Mouse (Mus musculus): ENCODE measurements around the gene Nek5. TPM values are rescaled to one million over a fixed set of nuclear protein-coding genes. Genes with fewer than 3 reads are reported as not detected.
A peak's percentile ranks its signal among the peaks of the same experiment; 100 is the strongest.

The Nek5 gene
- polyA plus RNA-seq, 2 experiments: 0.07 TPM; not detected in 1

DNA sequence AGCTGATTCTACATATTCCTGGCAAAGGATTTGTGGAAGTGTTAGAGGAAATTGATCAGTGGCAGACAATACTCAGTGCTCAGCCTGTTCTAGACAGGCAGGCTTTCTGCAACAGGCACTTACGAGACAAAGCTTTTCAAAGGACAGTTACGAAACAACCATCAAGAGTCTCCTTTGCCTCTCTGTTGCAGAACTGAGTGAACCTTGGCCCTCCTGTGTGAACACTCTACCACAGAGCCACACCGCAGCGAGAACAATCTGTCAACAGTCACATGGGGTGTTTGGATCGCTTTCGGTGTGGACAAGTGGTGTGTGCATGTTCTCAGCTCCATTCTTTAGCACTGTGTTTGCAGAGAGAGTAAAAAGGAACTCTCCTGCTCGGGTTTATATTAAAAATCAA is 87.8 kb downstream of the Nek5 start:
- DNase-seq (ENCODE audit: low read depth in 3 of 3, low spot score in 3 of 3): no peak
- 70% methylated on average over 7 of the region's 7 CpGs for WGBS (ENCODE audit: insufficient replicate concordance)
- peak overlapping the region; percentile 20; the same call in 1 of the 2 replicates for H3K4me2 ChIP-seq (ENCODE audit: low read depth)
- no peak overlapping the region for H3K27ac ChIP-seq
- no peak for TF ChIP-seq EP300 (IDR thresholded peaks at IDR 0.05; ENCODE audit: low read depth)
- TF ChIP-seq CTCF (IDR thresholded peaks at IDR 0.05; ENCODE audit: low read depth): no peak
- ATAC-seq (ENCODE audit: insufficient read depth): peak; percentile 52; the same call in 1 of the 2 replicates
- no peaks in the 10 kb centered on the region for H3K27me3 ChIP-seq (ENCODE audit: control insufficient read depth, insufficient read depth, low read length)
- peaks cover 2% of the 10 kb centered on the region for H3K36me3 ChIP-seq (replicated peaks; ENCODE audit: control insufficient read depth, insufficient read depth, low read depth)
- no peak overlapping the region for H3K9ac ChIP-seq (replicated peaks)
- H3K4me3 ChIP-seq (ENCODE audit: insufficient read depth in 1 of 2, low read depth in 2 of 2, low read length in 2 of 2): no peak overlapping the region
- no peaks in the 10 kb centered on the region for H3K9me3 ChIP-seq (ENCODE audit: control insufficient read depth, low read length)
- peaks cover 0 to 13% of the 10 kb centered on the region in 2 experiments; a peak in 2 of 4 replicates for H3K4me1 ChIP-seq (replicated peaks; ENCODE audit: control insufficient read depth in 2 of 2, insufficient read depth in 2 of 2, low read length in 1 of 2)

- DNase-seq (ENCODE audit: low read depth in 3 of 3, low spot score in 3 of 3) (no peak), ATAC-seq (ENCODE audit: insufficient read depth) (no peak)
- Histone ChIP-seq H3K4me2 (ENCODE audit: low read depth) (no peak overlapping the region), H3K9me3 (ENCODE audit: control insufficient read depth, low read length) (no peaks in the 10 kb centered on the region), H3K9ac (replicated peaks) (no peak overlapping the region), H3K4me1 (replicated peaks; ENCODE audit: control insufficient read depth in 2 of 2, insufficient read depth in 2 of 2, low read length in 1 of 2) (peaks cover 0 to 9% of the 10 kb centered on the region in 2 experiments; a peak in 2 of 4 replicates), H3K36me3 (replicated peaks; ENCODE audit: control insufficient read depth, insufficient read depth, low read depth) (peaks cover 2% of the 10 kb centered on the region), H3K4me3 (ENCODE audit: insufficient read depth in 1 of 2, low read depth in 2 of 2, low read length in 2 of 2) (no peak overlapping the region), H3K27me3 (ENCODE audit: control insufficient read depth, insufficient read depth, low read length) (no peaks in the 10 kb centered on the region), H3K27ac (no peak overlapping the region)
- no peak for TF ChIP-seq CTCF (IDR thresholded peaks at IDR 0.05; ENCODE audit: low read depth)
- TF ChIP-seq EP300 (IDR thresholded peaks at IDR 0.05; ENCODE audit: low read depth): no peak
- WGBS (ENCODE audit: insufficient replicate concordance): 82% methylated on average over 9 of the region's 9 CpGs
These were observed 88.7 kb downstream of the Nek5 start for GRCm38 (mm10) chr8:22036137-22036536.

GRCm38 (mm10) chr8:22030990-22031389 is 93.9 kb downstream of the Nek5 start:
- no peaks in the 10 kb centered on the region for H3K9me3 ChIP-seq (ENCODE audit: control insufficient read depth, low read length)
- no peaks in the 10 kb centered on the region for H3K27me3 ChIP-seq (ENCODE audit: control insufficient read depth, insufficient read depth, low read length)
- H3K4me1 ChIP-seq (replicated peaks; ENCODE audit: control insufficient read depth in 2 of 2, insufficient read depth in 2 of 2, low read length in 1 of 2): no peaks in the 10 kb centered on the region
- ATAC-seq (ENCODE audit: insufficient read depth): no peak
- 69% methylated on average over 3 of the region's 3 CpGs for WGBS (ENCODE audit: insufficient replicate concordance)
- no peak overlapping the region for H3K4me3 ChIP-seq (ENCODE audit: insufficient read depth in 1 of 2, low read depth in 2 of 2, low read length in 2 of 2)
- no peak overlapping the region for H3K4me2 ChIP-seq (ENCODE audit: low read depth)
- H3K27ac ChIP-seq: no peak overlapping the region
- peaks cover 7% of the 10 kb centered on the region for H3K36me3 ChIP-seq (replicated peaks; ENCODE audit: control insufficient read depth, insufficient read depth, low read depth)
- no peak for DNase-seq (ENCODE audit: low read depth in 3 of 3, low spot score in 3 of 3)
- H3K9ac ChIP-seq (replicated peaks): no peak overlapping the region
- no peak for TF ChIP-seq EP300 (IDR thresholded peaks at IDR 0.05; ENCODE audit: low read depth)

DNA sequence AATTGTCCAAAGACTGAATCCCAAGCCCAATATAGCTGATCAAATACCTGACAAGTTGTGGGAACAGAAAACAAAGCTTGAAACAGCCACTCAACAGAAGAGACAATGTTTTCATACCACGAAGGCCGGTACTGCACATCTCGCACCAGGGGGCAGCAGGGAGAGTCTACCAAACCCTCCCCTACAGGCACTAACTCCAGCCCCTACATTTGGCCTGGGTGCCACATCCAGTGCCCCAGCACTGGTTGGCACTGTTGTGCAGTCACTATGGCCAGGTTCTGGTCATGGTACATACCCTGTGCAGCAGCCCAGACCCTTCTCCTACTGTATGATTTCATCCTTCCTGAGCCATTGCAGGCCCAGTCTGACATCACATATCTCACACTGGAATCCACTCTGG is 95.9 kb downstream of the Nek5 start:
- H3K27me3 ChIP-seq (ENCODE audit: control insufficient read depth, insufficient read depth, low read length): no peaks in the 10 kb centered on the region
- DNase-seq (ENCODE audit: low read depth in 3 of 3, low spot score in 3 of 3): no peak
- no peak overlapping the region for H3K9ac ChIP-seq (replicated peaks)
- H3K4me3 ChIP-seq (ENCODE audit: insufficient read depth in 1 of 2, low read depth in 2 of 2, low read length in 2 of 2): no peak overlapping the region
- H3K4me2 ChIP-seq (ENCODE audit: low read depth): no peak overlapping the region
- no peak for ATAC-seq (ENCODE audit: insufficient read depth)
- WGBS (ENCODE audit: insufficient replicate concordance): 82% methylated on average over 3 of the region's 3 CpGs
- no peak overlapping the region for H3K27ac ChIP-seq
- H3K4me1 ChIP-seq (replicated peaks; ENCODE audit: control insufficient read depth in 2 of 2, insufficient read depth in 2 of 2, low read length in 1 of 2): no peaks in the 10 kb centered on the region
- TF ChIP-seq CTCF (IDR thresholded peaks at IDR 0.05; ENCODE audit: low read depth) (peak; percentile 55), EP300 (IDR thresholded peaks at IDR 0.05; ENCODE audit: low read depth) (no peak)
- H3K36me3 ChIP-seq (replicated peaks; ENCODE audit: control insufficient read depth, insufficient read depth, low read depth): peaks cover 6% of the 10 kb centered on the region
- H3K9me3 ChIP-seq (ENCODE audit: control insufficient read depth, low read length): no peaks in the 10 kb centered on the region

- no peak for ATAC-seq (ENCODE audit: insufficient read depth)
- H3K27me3 ChIP-seq (ENCODE audit: control insufficient read depth, insufficient read depth, low read length): no peaks in the 10 kb centered on the region
- H3K4me3 ChIP-seq (ENCODE audit: insufficient read depth in 1 of 2, low read depth in 2 of 2, low read length in 2 of 2): no peak overlapping the region
- H3K36me3 ChIP-seq (replicated peaks; ENCODE audit: control insufficient read depth, insufficient read depth, low read depth): peaks cover 7% of the 10 kb centered on the region
- TF ChIP-seq CTCF (IDR thresholded peaks at IDR 0.05; ENCODE audit: low read depth) (no peak), EP300 (IDR thresholded peaks at IDR 0.05; ENCODE audit: low read depth) (no peak)
- H3K27ac ChIP-seq: no peak overlapping the region
- H3K4me1 ChIP-seq (replicated peaks; ENCODE audit: control insufficient read depth in 2 of 2, insufficient read depth in 2 of 2, low read length in 1 of 2): no peaks in the 10 kb centered on the region
- H3K4me2 ChIP-seq (ENCODE audit: low read depth): no peak overlapping the region
- no peak for DNase-seq (ENCODE audit: low read depth in 3 of 3, low spot score in 3 of 3)
- H3K9ac ChIP-seq (replicated peaks): no peak overlapping the region
- WGBS (ENCODE audit: insufficient replicate concordance): 64% methylated on average over 4 of the region's 4 CpGs
- no peaks in the 10 kb centered on the region for H3K9me3 ChIP-seq (ENCODE audit: control insufficient read depth, low read length)
These were observed 99.6 kb downstream of the Nek5 start for GRCm38 (mm10) chr8:22025241-22025640.

Other genes with a start within 250 kb of the Nek5 start
- gene Defb9, start 239.6 kb downstream of the Nek5 start, polyA plus RNA-seq (2012; rRNA removed): not detected in 2 replicates
- gene Defb9, start 239.6 kb downstream of the Nek5 start, polyA plus RNA-seq (2014; fragmentation: Nextera tagmentation; extraction: Ambion mirVana): not detected in 2 replicates
- gene Defb11, start 218.6 kb downstream of the Nek5 start, polyA plus RNA-seq (2012; rRNA removed): not detected in 2 replicates
- gene Defb11, start 218.6 kb downstream of the Nek5 start, polyA plus RNA-seq (2014; fragmentation: Nextera tagmentation; extraction: Ambion mirVana): not detected in 2 replicates
- not detected in 2 replicates for gene Defb15, start 192.3 kb downstream of the Nek5 start, polyA plus RNA-seq (2012; rRNA removed)
- gene Defb15, start 192.3 kb downstream of the Nek5 start, polyA plus RNA-seq (2014; fragmentation: Nextera tagmentation; extraction: Ambion mirVana): not detected in 2 replicates
- gene Defb35, start 186.7 kb downstream of the Nek5 start, polyA plus RNA-seq (2012; rRNA removed): not detected in 2 replicates
- gene Defb35, start 186.7 kb downstream of the Nek5 start, polyA plus RNA-seq (2014; fragmentation: Nextera tagmentation; extraction: Ambion mirVana): not detected in 2 replicates
- gene Defb13, start 178.3 kb downstream of the Nek5 start, polyA plus RNA-seq (2012; rRNA removed): not detected in 2 replicates
- not detected in 2 replicates for gene Defb13, start 178.3 kb downstream of the Nek5 start, polyA plus RNA-seq (2014; fragmentation: Nextera tagmentation; extraction: Ambion mirVana)
- gene Fam90a1a, start 166.3 kb downstream of the Nek5 start, polyA plus RNA-seq (2012; rRNA removed): not detected in 2 replicates
- not detected in 2 replicates for gene Fam90a1a, start 166.3 kb downstream of the Nek5 start, polyA plus RNA-seq (2014; fragmentation: Nextera tagmentation; extraction: Ambion mirVana)
- gene Ccdc70, start 155.3 kb downstream of the Nek5 start, polyA plus RNA-seq (2012; rRNA removed): not detected in 2 replicates
- not detected in 2 replicates for gene Ccdc70, start 155.3 kb downstream of the Nek5 start, polyA plus RNA-seq (2014; fragmentation: Nextera tagmentation; extraction: Ambion mirVana)
- gene Atp7b, start 64.7 kb downstream of the Nek5 start, polyA plus RNA-seq (2012; rRNA removed): 8.4 and 9.4 TPM in 2 replicates
- gene Atp7b, start 64.7 kb downstream of the Nek5 start, polyA plus RNA-seq (2014; fragmentation: Nextera tagmentation; extraction: Ambion mirVana): 10.4 and 12.0 TPM in 2 replicates
- 2.3 and 3.1 TPM in 2 replicates for gene Alg11, start 64.3 kb downstream of the Nek5 start, polyA plus RNA-seq (2012; rRNA removed)
- 5.1 and 5.4 TPM in 2 replicates for gene Alg11, start 64.3 kb downstream of the Nek5 start, polyA plus RNA-seq (2014; fragmentation: Nextera tagmentation; extraction: Ambion mirVana)
- 0.92 and 1.8 TPM in 2 replicates for gene Nek3, start 41.4 kb upstream of the Nek5 start, polyA plus RNA-seq (2012; rRNA removed)
- 1.4 and 1.7 TPM in 2 replicates for gene Nek3, start 41.4 kb upstream of the Nek5 start, polyA plus RNA-seq (2014; fragmentation: Nextera tagmentation; extraction: Ambion mirVana)
- gene Ckap2, start 60.8 kb upstream of the Nek5 start, polyA plus RNA-seq (2012; rRNA removed): 13.7 and 21.7 TPM in 2 replicates
- gene Ckap2, start 60.8 kb upstream of the Nek5 start, polyA plus RNA-seq (2014; fragmentation: Nextera tagmentation; extraction: Ambion mirVana): 21.6 and 22.4 TPM in 2 replicates
- gene Vps36, start 67.8 kb upstream of the Nek5 start, polyA plus RNA-seq (2012; rRNA removed): 3.2 and 4.9 TPM in 2 replicates
- 7.8 and 8.4 TPM in 2 replicates for gene Vps36, start 67.8 kb upstream of the Nek5 start, polyA plus RNA-seq (2014; fragmentation: Nextera tagmentation; extraction: Ambion mirVana)
- gene Thsd1, start 102.3 kb upstream of the Nek5 start, polyA plus RNA-seq (2012; rRNA removed): 0.80 and 0.94 TPM in 2 replicates
- gene Thsd1, start 102.3 kb upstream of the Nek5 start, polyA plus RNA-seq (2014; fragmentation: Nextera tagmentation; extraction: Ambion mirVana): 1.1 and 1.3 TPM in 2 replicates
- gene Tpte, start 158.4 kb upstream of the Nek5 start, polyA plus RNA-seq (2012; rRNA removed): not detected in 2 replicates
- gene Tpte, start 158.4 kb upstream of the Nek5 start, polyA plus RNA-seq (2014; fragmentation: Nextera tagmentation; extraction: Ambion mirVana): not detected in 2 replicates